Mouse (Mus musculus): Measurements from ENCODE around the gene Zswim7. TPM values are rescaled to one million over a fixed set of nuclear protein-coding genes. Genes with fewer than 3 reads are reported as not detected.

Gene Zswim7
- total RNA-seq, 1 experiment from 2014 or later = 4.2 TPM

- ATAC-seq (ENCODE audit: extremely low read depth, insufficient number of reproducible peaks, low FRiP score, poor library complexity, severe bottlenecking) = no peak
These were observed 17.2 kb downstream of the Zswim7 start for GRCm38 (mm10) chr11:62264018-62264417.

GRCm38 (mm10) chr11:62263599-62263998, 17.6 kb downstream of the Zswim7 start:
- no peak for ATAC-seq (ENCODE audit: extremely low read depth, insufficient number of reproducible peaks, low FRiP score, poor library complexity, severe bottlenecking)

- ATAC-seq (ENCODE audit: extremely low read depth, insufficient number of reproducible peaks, low FRiP score, poor library complexity, severe bottlenecking) = no peak
These were observed 22.0 kb downstream of the Zswim7 start for GRCm38 (mm10) chr11:62259214-62259613.

GRCm38 (mm10) chr11:62253380-62253779, 27.8 kb downstream of the Zswim7 start:
- ATAC-seq (ENCODE audit: extremely low read depth, insufficient number of reproducible peaks, low FRiP score, poor library complexity, severe bottlenecking) = no peak

- no peak for ATAC-seq (ENCODE audit: extremely low read depth, insufficient number of reproducible peaks, low FRiP score, poor library complexity, severe bottlenecking)
These were observed 30.1 kb downstream of the Zswim7 start for GRCm38 (mm10) chr11:62251047-62251446.

GRCm38 (mm10) chr11:62249266-62250037, 31.7 kb downstream of the Zswim7 start:
- ATAC-seq (ENCODE audit: extremely low read depth, insufficient number of reproducible peaks, low FRiP score, poor library complexity, severe bottlenecking) = no peak

- no peak for ATAC-seq (ENCODE audit: extremely low read depth, insufficient number of reproducible peaks, low FRiP score, poor library complexity, severe bottlenecking)
These were observed 32.6 kb downstream of the Zswim7 start, which contains the start of gene Adora2b for GRCm38 (mm10) chr11:62248401-62249244. Gene Adora2b, plus strand, starts transcription at chr11:62248984.

- no peak for ATAC-seq (ENCODE audit: extremely low read depth, insufficient number of reproducible peaks, low FRiP score, poor library complexity, severe bottlenecking)
These were observed 33.3 kb downstream of the Zswim7 start for GRCm38 (mm10) chr11:62247759-62248400.

- ATAC-seq (ENCODE audit: extremely low read depth, insufficient number of reproducible peaks, low FRiP score, poor library complexity, severe bottlenecking) = no peak
These were observed 36.7 kb downstream of the Zswim7 start for GRCm38 (mm10) chr11:62244471-62244870.

GRCm38 (mm10) chr11:62243871-62244270, 37.3 kb downstream of the Zswim7 start:
- ATAC-seq (ENCODE audit: extremely low read depth, insufficient number of reproducible peaks, low FRiP score, poor library complexity, severe bottlenecking) = no peak

- ATAC-seq (ENCODE audit: extremely low read depth, insufficient number of reproducible peaks, low FRiP score, poor library complexity, severe bottlenecking) = no peak
These were observed 40.4 kb downstream of the Zswim7 start for GRCm38 (mm10) chr11:62240631-62241261.

GRCm38 (mm10) chr11:62224797-62225196, 56.4 kb downstream of the Zswim7 start:
- ATAC-seq (ENCODE audit: extremely low read depth, insufficient number of reproducible peaks, low FRiP score, poor library complexity, severe bottlenecking) = no peak

GRCm38 (mm10) chr11:62223962-62224361, 57.2 kb downstream of the Zswim7 start:
- 0 out of 2 replicates have a peak, but pooled peaks have one; percentile 23 for ATAC-seq (ENCODE audit: extremely low read depth, insufficient number of reproducible peaks, low FRiP score, poor library complexity, severe bottlenecking)

GRCm38 (mm10) chr11:62223416-62223815, 57.8 kb downstream of the Zswim7 start:
- ATAC-seq (ENCODE audit: extremely low read depth, insufficient number of reproducible peaks, low FRiP score, poor library complexity, severe bottlenecking) = no peak

GRCm38 (mm10) chr11:62220756-62221510, 60.2 kb downstream of the Zswim7 start:
- no peak for ATAC-seq (ENCODE audit: extremely low read depth, insufficient number of reproducible peaks, low FRiP score, poor library complexity, severe bottlenecking)

GRCm38 (mm10) chr11:62217751-62218150, 63.4 kb downstream of the Zswim7 start:
- no peak for ATAC-seq (ENCODE audit: extremely low read depth, insufficient number of reproducible peaks, low FRiP score, poor library complexity, severe bottlenecking)
